ENCODE assay signal across 8 mouse cellular contexts in genomic region chr10:59395461-59395860, GRCm38 (mm10). TPM values are rescaled to one million over a fixed set of nuclear protein-coding genes. Genes with fewer than 3 reads are reported as not detected.
DNase-seq lines count a peak whose midpoint lies in the region; ATAC-seq and TF ChIP-seq lines count a peak whose summit lies in the region.
"Not testable (repeated sequence)": the region's sequence is repeated elsewhere in the genome, so short reads cannot be mapped to it uniquely, and the experiment has no call there.
"Had no signal": no experiment of that assay in that cellular context is flagged by ENCODE, and none has a peak within 500 bp of the region (broad histone marks: within the 10 kb centered on the region; RNA-seq: fewer than 3 reads in every experiment).

Gene Gm10273, plus strand, starts transcription at chr10:59395632.

- not testable (repeated sequence) for DNase-seq in adrenal gland, postnatal 10 days; gastrocnemius, postnatal 36 days; heart, postnatal 10 days; layer of hippocampus, adult 18-20 months (ENCODE audit: low spot score in 2 of 2); left cerebral cortex, postnatal 14 days (ENCODE audit: low spot score in 2 of 2)

- not testable (repeated sequence) for TF ChIP-seq POLR2A in embryonic fibroblast, embryonic 13.5 days (IDR thresholded peaks at IDR 0.05; ENCODE audit: low read depth, low read length)

- H3K4me3 ChIP-seq in embryonic fibroblast, embryonic 13.5 days (ENCODE audit: insufficient read depth, low read length): not testable (repeated sequence)

- intact Hi-C loops in gastrocnemius, postnatal 36 days (cut with DNase I); heart, postnatal 10 days (cut with DNase I): not testable (repeated sequence)
- intact Hi-C loops in left cerebral cortex, postnatal 14 days (cut with DNase I): loop anchor here (10.0 kb wide), 1 partner anchor 469 kb away; no protein-coding TSS in a partner anchor

- not testable (repeated sequence) for ATAC-seq in megakaryocyte-erythroid progenitor cell, adult 5-6 weeks (replicated peaks; ENCODE audit: low FRiP score, low TSS enrichment, poor library complexity, severe bottlenecking)

- not testable (repeated sequence) for TF ChIP-seq CTCF in embryonic fibroblast, embryonic 13.5 days (IDR thresholded peaks at IDR 0.05; ENCODE audit: borderline replicate concordance, insufficient read depth, low read length)

- not testable (repeated sequence) for H3K4me1 ChIP-seq in embryonic fibroblast, embryonic 13.5 days (ENCODE audit: control insufficient read depth, insufficient read depth, low read length)

- H3K27ac ChIP-seq in embryonic fibroblast, embryonic 13.5 days (ENCODE audit: insufficient read depth, low read length): not testable (repeated sequence)

RNA-seq across cellular contexts. Expression of gene Gm10273, which starts in this region (rescaled TPM):
- 100 to 1,000 TPM; 123 to 136 TPM for total RNA-seq in adrenal gland, postnatal 10 days (2021)
- 42.7 and 78.1 TPM in 2 replicates for polyA plus RNA-seq in embryonic fibroblast, embryonic 13.5 days (2011; ENCODE audit: insufficient read length, low read depth, missing spikeins)
- total RNA-seq in gastrocnemius, postnatal 36 days (2021): 100 to 1,000 TPM in 1 of 2 experiments, 10 to 100 TPM in 1; 85.4 to 136 TPM
- 100 to 1,000 TPM; 125 to 130 TPM for total RNA-seq in heart, postnatal 10 days (2021)
- total RNA-seq in layer of hippocampus, adult 18-20 months (2021): 10 to 100 TPM; 32.2 to 36.8 TPM
- 10 to 100 TPM; 42.2 to 44.7 TPM for total RNA-seq in left cerebral cortex, postnatal 14 days (2021)
- total RNA-seq in megakaryocyte-erythroid progenitor cell, adult 5-6 weeks (2014; fragmentation: Nextera tagmentation): 20.6 and 40.3 TPM in 2 replicates
- 82.6 and 90.1 TPM in 2 replicates for total RNA-seq in megakaryocyte-erythroid progenitor cell, adult 5-6 weeks (2017)
- polyA plus RNA-seq: forebrain, embryonic 15.5 days had no signal
